Mouse (Mus musculus) right cerebral cortex, postnatal 36 days (tissue): ENCODE measurements around the gene Tarbp2.

Source experiments
- DNase-seq, 2 experiments: peaks; one replicate each; pipeline ENCODE4 v3.0.0; 2022; ENCODE audit warnings: low spot score in 2 of 2, mixed read lengths in 1 of 2

Tarbp2 gene

GRCm38 (mm10) chr15:102526111-102527002, 8.4 kb downstream of the Tarbp2 start:
- DNase-seq = no peak

- no peak for DNase-seq
These were observed 9.9 kb downstream of the Tarbp2 start for GRCm38 (mm10) chr15:102527936-102528335.

DNA sequence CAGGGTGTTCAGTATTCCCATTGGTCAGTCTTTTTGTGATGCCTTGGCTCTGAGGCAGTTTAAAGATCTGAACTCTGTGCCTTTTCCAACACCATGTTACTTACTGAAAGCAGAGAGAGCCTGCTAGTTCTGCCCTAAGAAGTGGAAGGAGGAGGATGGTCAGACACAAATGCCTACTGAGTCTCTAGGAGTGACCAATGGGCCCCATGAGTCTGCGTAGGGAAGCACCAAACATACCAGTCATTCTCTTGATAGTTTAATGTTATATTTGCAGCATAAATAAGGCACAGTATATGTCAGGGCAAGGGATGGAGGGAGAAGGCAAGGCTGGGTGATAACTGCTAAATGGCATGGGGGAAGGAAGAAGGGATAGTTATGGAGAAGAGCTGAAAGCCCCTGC, 10.4 kb downstream of the Tarbp2 start:
- no peak for DNase-seq

DNA sequence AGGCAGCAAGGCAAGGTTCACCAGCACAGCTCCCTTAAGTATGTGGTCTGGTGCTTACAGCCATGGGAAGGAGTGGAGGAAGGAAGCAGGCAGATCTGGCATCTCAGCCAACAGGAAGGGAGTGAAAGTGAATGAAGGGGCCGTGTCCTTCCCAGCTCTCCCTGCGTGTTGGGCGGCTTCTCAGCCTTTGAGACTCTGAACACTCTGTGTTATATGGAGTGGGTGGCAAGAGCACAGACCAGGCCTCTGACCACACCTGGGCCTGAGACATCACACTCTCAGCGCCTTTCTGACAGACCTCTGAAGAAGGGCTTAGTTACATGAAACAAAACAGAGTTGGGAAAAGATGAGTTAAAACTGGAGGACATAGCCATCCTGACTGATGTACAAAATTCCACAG, 12.6 kb downstream of the Tarbp2 start:
- DNase-seq = no peak

DNA sequence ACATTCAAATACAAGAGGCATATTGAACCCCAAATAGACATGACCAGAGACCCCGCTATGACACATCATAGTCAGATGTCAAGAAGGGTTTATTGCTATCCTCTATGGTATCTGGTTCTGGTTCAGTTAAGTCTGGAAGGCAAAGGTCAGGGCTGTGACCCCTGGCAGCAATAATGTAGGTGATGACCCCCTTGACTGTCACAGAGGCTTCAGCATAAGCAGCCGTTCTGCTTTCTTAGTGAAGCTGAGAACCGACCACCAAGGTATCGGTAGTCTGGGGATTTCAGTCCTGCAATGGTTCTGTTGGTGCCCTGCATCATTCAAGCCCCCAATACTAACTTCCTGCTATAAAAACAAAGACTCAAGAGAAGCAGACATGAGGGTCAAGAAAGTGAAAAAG, 13.6 kb downstream of the Tarbp2 start:
- DNase-seq = no peak

GRCm38 (mm10) chr15:102532106-102532900, 14.3 kb downstream of the Tarbp2 start:
- DNase-seq = no peak

- no peak for DNase-seq
These were observed 15.9 kb downstream of the Tarbp2 start for GRCm38 (mm10) chr15:102533926-102534325.

DNA sequence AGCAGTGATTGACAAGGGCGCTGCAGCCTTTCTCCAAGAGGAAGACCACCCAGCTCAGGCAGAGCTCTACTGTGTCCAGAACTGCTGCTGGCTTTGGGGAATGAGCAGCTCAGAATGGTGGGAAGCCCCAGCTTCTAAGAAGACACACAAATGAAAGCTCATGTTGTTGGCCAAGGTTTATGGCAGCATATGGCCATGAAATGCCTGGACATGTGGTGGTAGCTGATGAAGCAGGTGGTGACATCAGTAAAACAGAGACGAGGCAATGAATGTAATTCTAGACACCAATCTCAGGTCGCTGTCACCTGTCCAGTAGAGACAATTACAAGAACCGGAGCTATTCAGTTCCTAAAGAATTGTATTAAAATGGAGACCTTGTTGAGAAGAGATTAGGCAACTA, 26.8 kb downstream of the Tarbp2 start:
- DNase-seq = no peak

DNA sequence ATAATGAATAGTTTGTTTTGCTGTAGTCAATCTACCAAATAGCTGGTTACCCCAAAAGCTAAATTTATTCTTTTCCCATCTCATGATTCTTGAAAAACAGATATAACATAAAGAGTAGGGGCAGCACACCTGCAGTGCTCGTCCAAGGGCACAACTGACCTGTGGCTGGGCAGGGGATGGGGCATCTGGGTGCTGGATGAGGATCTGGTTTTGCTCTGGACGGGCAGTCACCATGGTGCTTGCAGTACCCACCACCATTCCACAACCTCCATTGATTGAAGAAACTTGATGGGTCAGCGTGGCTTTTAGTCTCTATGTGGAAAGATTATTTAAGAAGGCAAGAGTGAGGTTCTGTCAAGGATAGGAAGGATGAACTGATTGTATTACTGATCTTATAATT, 28.3 kb downstream of the Tarbp2 start:
- DNase-seq = no peak

- peak; percentile 75 to 91 for DNase-seq
These were observed 28.9 kb downstream of the Tarbp2 start for GRCm38 (mm10) chr15:102546677-102547427.

DNA sequence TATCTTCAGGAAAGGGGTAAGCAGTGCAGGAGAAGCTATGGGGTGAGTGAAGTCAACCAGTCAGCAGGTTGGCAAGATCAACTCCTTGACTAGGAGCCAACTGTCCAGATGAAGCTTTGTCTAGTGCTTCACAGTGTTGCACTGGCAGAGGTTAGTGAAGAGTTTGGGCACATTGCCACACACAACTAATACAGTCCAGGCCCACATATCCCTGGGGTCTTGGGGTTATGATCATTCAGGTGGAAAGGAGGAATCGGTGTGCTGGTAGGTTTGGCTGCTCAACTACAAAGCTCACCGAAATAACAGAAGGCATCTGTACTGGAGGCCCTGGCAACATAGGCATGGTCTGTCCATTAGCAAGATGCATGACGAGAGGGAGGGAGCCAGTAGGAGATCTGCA, 29.5 kb downstream of the Tarbp2 start:
- no peak for DNase-seq

DNA sequence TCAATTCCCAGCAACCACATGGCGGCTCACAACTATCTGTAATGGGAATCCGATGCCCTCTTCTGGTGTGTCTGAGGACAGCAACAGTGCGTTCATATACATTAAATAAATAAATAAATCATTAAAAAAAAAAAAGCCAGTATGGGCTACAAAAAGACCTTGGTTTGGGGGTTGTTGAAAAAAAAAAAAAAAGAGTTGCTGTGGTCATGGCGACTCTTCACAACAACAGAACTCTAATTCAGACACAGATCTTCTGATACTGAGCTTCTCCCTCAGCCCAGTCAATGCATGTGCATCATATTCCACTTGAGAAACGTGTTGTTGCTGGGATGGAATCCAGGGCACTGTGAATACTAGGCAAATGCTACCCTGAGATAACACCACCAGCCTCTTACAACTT, 34.6 kb downstream of the Tarbp2 start:
- no peak for DNase-seq

DNA sequence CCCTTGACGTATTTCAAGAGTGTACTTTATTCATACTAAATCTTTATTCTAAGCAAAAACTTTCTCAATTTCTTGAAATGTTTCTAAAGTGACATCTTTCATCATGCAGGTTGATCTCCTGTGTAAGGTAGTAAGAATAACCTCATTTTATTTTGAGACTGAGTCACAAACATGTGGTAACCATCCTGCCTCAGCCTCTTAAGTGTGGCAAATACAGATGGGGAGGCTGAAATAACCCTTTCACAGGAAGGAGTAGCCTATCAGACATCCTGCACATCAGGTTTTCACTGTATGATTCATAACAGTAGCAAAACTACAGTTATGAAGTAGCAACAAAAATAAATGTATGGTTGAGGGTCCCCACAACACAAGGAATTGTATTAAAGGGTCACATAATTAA, 37.6 kb downstream of the Tarbp2 start:
- DNase-seq = no peak

DNA sequence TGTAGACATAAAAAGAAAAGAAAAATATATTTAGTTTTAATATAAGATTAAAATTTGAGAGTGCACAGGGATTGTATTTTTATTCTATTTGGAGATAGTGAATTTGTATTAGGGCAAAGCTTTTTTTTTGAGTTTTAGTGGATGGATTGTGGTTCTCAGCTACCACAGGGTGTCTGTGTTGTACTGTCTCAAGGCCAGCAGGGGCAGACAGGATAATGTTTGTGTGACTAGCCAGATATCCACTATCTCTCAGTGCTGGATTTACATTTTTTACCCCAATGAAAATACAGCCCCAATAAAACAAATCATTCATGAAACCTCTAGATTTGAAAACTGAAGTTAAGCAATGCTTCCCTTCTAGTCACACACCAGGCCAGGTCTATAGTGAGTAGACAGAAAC, 39.6 kb downstream of the Tarbp2 start:
- no peak for DNase-seq

- DNase-seq = no peak
These were observed 44.5 kb downstream of the Tarbp2 start for GRCm38 (mm10) chr15:102562491-102562890.

- DNase-seq = no peak
These were observed 45.1 kb downstream of the Tarbp2 start for GRCm38 (mm10) chr15:102563061-102563460.

DNA sequence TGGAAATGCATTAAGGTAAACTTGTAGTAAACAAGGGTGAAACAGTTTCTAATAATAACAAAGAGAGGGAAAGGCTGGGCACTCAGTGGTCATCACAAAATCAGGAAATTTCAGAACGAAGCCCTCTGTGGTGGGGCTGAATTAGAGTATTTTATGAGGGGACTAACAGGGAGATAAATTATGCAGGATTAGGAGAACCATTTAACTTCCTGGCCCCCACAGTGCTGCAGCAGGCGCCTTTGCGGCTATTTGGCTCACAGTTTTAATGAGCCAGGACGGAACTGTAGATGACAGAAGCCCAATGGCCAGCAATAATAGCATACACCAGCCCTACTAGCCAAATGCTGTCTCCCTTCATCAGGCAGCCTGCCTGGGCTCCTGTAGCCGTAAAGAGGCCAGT, 45.7 kb downstream of the Tarbp2 start:
- no peak for DNase-seq

DNA sequence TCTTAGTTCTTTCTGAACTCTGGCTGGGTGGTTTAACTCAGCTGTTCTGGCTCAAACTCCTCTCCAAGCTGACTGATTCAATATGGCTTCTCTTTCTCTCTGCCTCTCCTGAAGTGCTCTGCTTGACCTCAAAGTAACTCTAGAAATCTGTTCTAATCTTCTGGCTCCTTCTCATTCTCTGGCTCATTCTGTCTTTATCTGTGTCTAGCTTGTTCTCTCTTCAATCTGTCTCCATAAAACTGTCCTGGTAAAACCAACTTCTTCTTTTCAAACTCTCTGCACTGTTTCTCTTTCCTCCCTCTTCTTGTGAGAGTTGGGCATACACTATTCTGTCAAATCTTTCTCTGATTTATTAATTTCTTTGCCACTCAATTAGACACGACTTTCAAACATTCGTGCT, 49.9 kb downstream of the Tarbp2 start:
- no peak for DNase-seq

- no peak for DNase-seq
These were observed 54.1 kb downstream of the Tarbp2 start for GRCm38 (mm10) chr15:102572081-102572480.
